Mouse (Mus musculus) regulatory T cell (primary cell): ENCODE data around the gene Usp47.

ENCODE experiments used
- in situ Hi-C: fragments of 300-600 bp; cut with MboI, MseI; formaldehyde crosslinking; loops from one replicate; pipeline ENCODE4 v1.15.1; 2025; ENCODE audit warnings: high pct_unique_total_duplicates

Gene Usp47

GRCm38 (mm10) chr7:112120861-112121810 is 97.8 kb downstream of the Usp47 start:
- in situ Hi-C loops = no loop called here

GRCm38 (mm10) chr7:112121866-112122500 is 98.7 kb downstream of the Usp47 start:
- in situ Hi-C loops = no loop called here

- in situ Hi-C loops = no loop called here
Measured at GRCm38 (mm10) chr7:112123612-112124011, 100.3 kb downstream of the Usp47 start.

- in situ Hi-C loops = no loop called here
Measured at GRCm38 (mm10) chr7:112125625-112126260, 102.4 kb downstream of the Usp47 start.

- in situ Hi-C loops = no loop called here
Measured at GRCm38 (mm10) chr7:112127085-112127637, 103.9 kb downstream of the Usp47 start.

GRCm38 (mm10) chr7:112127954-112128353 is 104.7 kb downstream of the Usp47 start:
- in situ Hi-C loops = no loop called here

GRCm38 (mm10) chr7:112128810-112129209 is 105.5 kb downstream of the Usp47 start:
- in situ Hi-C loops = no loop called here

- in situ Hi-C loops = no loop called here
Measured at GRCm38 (mm10) chr7:112129851-112130250, 106.5 kb downstream of the Usp47 start.

- in situ Hi-C loops = no loop called here
Measured at GRCm38 (mm10) chr7:112130660-112131059, 107.4 kb downstream of the Usp47 start.

- in situ Hi-C loops = no loop called here
Measured at GRCm38 (mm10) chr7:112132005-112132404, 108.7 kb downstream of the Usp47 start.

GRCm38 (mm10) chr7:112133277-112133676 is 110.0 kb downstream of the Usp47 start:
- in situ Hi-C loops = no loop called here

- in situ Hi-C loops = no loop called here
Measured at GRCm38 (mm10) chr7:112135161-112135560, 111.9 kb downstream of the Usp47 start.

GRCm38 (mm10) chr7:112136537-112136936 is 113.2 kb downstream of the Usp47 start:
- in situ Hi-C loops = no loop called here

- in situ Hi-C loops = no loop called here
Measured at GRCm38 (mm10) chr7:112138168-112138508, 114.8 kb downstream of the Usp47 start.

GRCm38 (mm10) chr7:112138509-112139405 is 115.5 kb downstream of the Usp47 start:
- in situ Hi-C loops = no loop called here

- in situ Hi-C loops = no loop called here
Measured at GRCm38 (mm10) chr7:112140725-112141124, 117.4 kb downstream of the Usp47 start.

GRCm38 (mm10) chr7:112142616-112143015 is 119.3 kb downstream of the Usp47 start:
- in situ Hi-C loops = no loop called here

- in situ Hi-C loops = no loop called here
Measured at GRCm38 (mm10) chr7:112143090-112143500, 119.8 kb downstream of the Usp47 start.

- in situ Hi-C loops = no loop called here
Measured at GRCm38 (mm10) chr7:112143978-112144377, 120.7 kb downstream of the Usp47 start.

GRCm38 (mm10) chr7:112144646-112145179 is 121.4 kb downstream of the Usp47 start:
- in situ Hi-C loops = no loop called here

- in situ Hi-C loops = no loop called here
Measured at GRCm38 (mm10) chr7:112147979-112148378, 124.7 kb downstream of the Usp47 start.
